Mouse (Mus musculus) olfactory bulb, adult 2 months (tissue): Measurements from ENCODE around the gene Eef1akmt2.

Experiments
- CTCF ChIP-seq: fragments of 200-500 bp; IDR thresholded peaks from 2 replicates; pipeline ENCODE4 v1.5.1; 2012; ENCODE audit warnings: low read depth, mild to moderate bottlenecking, low read length, moderate library complexity; ENCODE audit not compliant: insufficient read depth
- POLR2A ChIP-seq: fragments of 200-500 bp; IDR thresholded peaks from 2 replicates; pipeline ENCODE4 v1.6.1; 2012; ENCODE audit warnings: mild to moderate bottlenecking, low read depth, low read length, moderate library complexity; ENCODE audit not compliant: insufficient read depth

- TF ChIP-seq CTCF (no peak), POLR2A (no peak)
Measured at GRCm38 (mm10) chr7:132804951-132805350, 47.5 kb downstream of the Eef1akmt2 start.
